Mouse (Mus musculus) ES-Bruce4 (cell line): Measurements from ENCODE around the gene Agap1. TPM values are rescaled to one million over a fixed set of nuclear protein-coding genes. Genes with fewer than 3 reads are reported as not detected.

Source experiments
- H3K27ac ChIP-seq: 2 replicates; pipeline ENCODE4 v1.5.1; 2012; ENCODE audit warnings: low read length, inconsistent platforms; ENCODE audit not compliant: insufficient read depth
- H3K27me3 ChIP-seq: 2 replicates; pipeline ENCODE4 v1.6.1; 2012; ENCODE audit warnings: mild to moderate bottlenecking, low read length, inconsistent platforms; ENCODE audit not compliant: control insufficient read depth, poor library complexity, insufficient read depth, severe bottlenecking
- H3K36me3 ChIP-seq: 2 replicates; pipeline ENCODE4 v1.6.1; 2012; ENCODE audit warnings: inconsistent platforms, mild to moderate bottlenecking, low read length, moderate library complexity; ENCODE audit not compliant: control insufficient read depth, poor library complexity, insufficient read depth, severe bottlenecking
- H3K4me1 ChIP-seq: one replicate; pipeline ENCODE4 v1.8.1; 2011; ENCODE audit warnings: low read length; ENCODE audit not compliant: control insufficient read depth, insufficient read depth
- H3K4me3 ChIP-seq: 2 replicates; pipeline ENCODE4 v1.5.1; 2011; ENCODE audit warnings: low read depth, mild to moderate bottlenecking, low read length
- H3K9ac ChIP-seq: 2 replicates; pipeline ENCODE4 v1.6.1; 2012; ENCODE audit warnings: low read depth, mild to moderate bottlenecking, inconsistent platforms; ENCODE audit not compliant: poor library complexity, severe bottlenecking
- H3K9me3 ChIP-seq: replicated peaks from 2 replicates; pipeline ENCODE4 v1.6.1; 2012; ENCODE audit warnings: mild to moderate bottlenecking, low read length, inconsistent platforms; ENCODE audit not compliant: control insufficient read depth, poor library complexity, insufficient read depth, severe bottlenecking
- CTCF ChIP-seq: IDR thresholded peaks from one replicate; pipeline ENCODE4 v1.8.1; 2011; ENCODE audit warnings: low read depth, low read length
- EP300 ChIP-seq: IDR thresholded peaks from 2 replicates; pipeline ENCODE4 v1.6.1; 2011; ENCODE audit warnings: low read depth, low read length; ENCODE audit not compliant: insufficient read depth
- POLR2A ChIP-seq: IDR thresholded peaks from one replicate; pipeline ENCODE4 v1.8.1; 2011; ENCODE audit warnings: low read length; ENCODE audit not compliant: insufficient read depth
- polyA plus RNA-seq: library from polyadenylated mRNA; stranded (reverse); fragments of >200 nt; gene quantifications from 2 replicates; pipeline ENCODE4 v1.2.4, GENCODE M21; 2011; ENCODE audit warnings: low read depth; ENCODE audit not compliant: missing spikeins, insufficient read depth, insufficient read length

Agap1 gene
- polyA plus RNA-seq, 1 experiment, result 31.0 TPM

DNA sequence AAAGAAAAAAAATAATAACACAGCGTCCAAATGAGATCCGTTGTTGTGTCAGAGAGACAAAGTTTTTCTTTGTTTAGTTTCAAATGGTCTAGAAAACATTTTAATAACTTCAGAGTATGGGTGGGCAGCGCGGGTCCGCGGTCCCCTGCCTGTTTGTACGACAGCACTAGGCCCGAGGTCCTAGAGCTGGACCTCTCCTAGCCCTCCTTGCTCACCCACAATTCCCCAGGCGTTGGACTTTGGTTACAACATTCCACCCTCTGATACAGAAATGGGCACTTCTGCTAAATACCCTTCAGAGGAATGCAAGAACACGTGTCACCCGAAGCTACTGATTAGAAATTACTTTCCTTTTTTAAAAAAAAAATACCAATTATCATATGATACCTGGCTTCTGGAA, 296.7 kb downstream of the Agap1 start:
- H3K36me3 ChIP-seq, result no peaks in the 10 kb centered on the region
- no peaks in the 10 kb centered on the region for H3K27me3 ChIP-seq
- no peak overlapping the region for H3K4me3 ChIP-seq
- no peak overlapping the region for H3K27ac ChIP-seq
- TF ChIP-seq POLR2A (no peak), CTCF (no peak), EP300 (no peak)
- peaks cover 1% of the 10 kb centered on the region for H3K4me1 ChIP-seq
- no peak overlapping the region for H3K9ac ChIP-seq
- H3K9me3 ChIP-seq, result no peaks in the 10 kb centered on the region; the same call in 1 of the 2 replicates

DNA sequence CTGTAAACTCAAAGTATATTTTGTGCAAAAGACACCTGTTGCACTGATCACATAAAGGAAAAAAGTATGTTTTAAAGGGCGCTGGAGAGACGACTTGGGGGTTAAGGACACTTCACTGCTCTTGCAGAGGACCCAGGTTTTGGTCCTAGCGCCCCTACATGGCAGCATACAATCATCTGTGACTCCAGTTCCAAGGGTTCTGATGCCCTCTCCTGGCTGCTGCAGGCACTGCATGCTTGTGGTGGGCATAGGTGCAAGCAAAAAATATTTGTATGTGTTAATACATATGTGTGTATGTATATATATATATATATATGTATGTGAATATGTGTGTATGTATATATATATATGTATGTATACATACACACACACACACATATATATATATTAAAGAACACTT, 298.1 kb downstream of the Agap1 start:
- Histone ChIP-seq H3K36me3 (no peaks in the 10 kb centered on the region), H3K9ac (no peak overlapping the region), H3K4me1 (peaks cover 4% of the 10 kb centered on the region), H3K27me3 (no peaks in the 10 kb centered on the region), H3K9me3 (no peaks in the 10 kb centered on the region; the same call in 1 of the 2 replicates), H3K27ac (no peak overlapping the region), H3K4me3 (no peak overlapping the region)
- TF ChIP-seq EP300, result no peak
- peak; percentile 67 for TF ChIP-seq CTCF
- TF ChIP-seq POLR2A, result no peak

DNA sequence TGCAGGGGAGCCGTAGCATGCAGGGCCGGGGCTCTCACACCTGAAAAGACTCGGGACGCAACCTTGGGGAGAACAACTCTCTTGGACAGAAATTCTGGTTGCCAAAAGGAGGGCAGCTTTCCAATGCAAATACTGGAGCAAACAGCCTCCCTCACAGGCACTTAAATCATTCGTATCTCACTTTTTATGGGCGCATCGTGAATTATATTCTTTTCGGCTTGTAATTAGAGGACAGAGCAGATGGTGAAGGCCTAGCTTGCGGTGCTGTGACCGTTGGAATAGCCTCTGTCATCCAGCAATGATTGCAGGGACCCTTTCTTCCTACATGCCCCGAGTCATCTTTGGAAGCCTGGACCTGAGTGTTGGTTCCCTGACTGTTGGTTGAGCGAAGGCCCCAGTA, 300.8 kb downstream of the Agap1 start:
- no peak for TF ChIP-seq CTCF
- TF ChIP-seq EP300, result no peak
- no peak for TF ChIP-seq POLR2A
- Histone ChIP-seq H3K36me3 (no peaks in the 10 kb centered on the region), H3K27ac (no peak overlapping the region), H3K4me1 (peaks cover 4% of the 10 kb centered on the region), H3K9me3 (no peaks in the 10 kb centered on the region; the same call in 1 of the 2 replicates), H3K9ac (no peak overlapping the region), H3K4me3 (no peak overlapping the region), H3K27me3 (no peaks in the 10 kb centered on the region)

DNA sequence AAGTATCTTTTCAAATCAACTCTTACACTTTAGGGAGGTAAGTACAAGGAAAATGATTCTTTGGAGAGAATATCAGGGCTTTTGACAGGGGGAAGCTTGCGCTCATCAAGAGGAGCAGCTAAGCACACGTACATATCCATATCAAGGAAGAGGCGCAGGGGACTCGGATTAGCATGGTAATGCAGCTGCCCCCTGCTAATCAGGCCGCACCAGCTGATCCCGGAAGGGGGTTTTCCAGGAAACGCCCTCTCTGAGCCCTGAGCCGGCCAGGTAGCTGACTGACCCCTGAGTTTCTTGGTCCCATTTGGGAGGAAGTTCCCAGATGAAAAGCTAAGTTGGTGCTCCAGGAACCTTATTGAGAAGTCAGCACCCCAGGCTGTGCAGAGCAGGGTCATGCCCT, 301.8 kb downstream of the Agap1 start:
- H3K27me3 ChIP-seq, result no peaks in the 10 kb centered on the region
- H3K4me3 ChIP-seq, result no peak overlapping the region
- H3K4me1 ChIP-seq, result peaks cover 4% of the 10 kb centered on the region
- no peak overlapping the region for H3K9ac ChIP-seq
- H3K9me3 ChIP-seq, result no peaks in the 10 kb centered on the region; the same call in 1 of the 2 replicates
- H3K36me3 ChIP-seq, result no peaks in the 10 kb centered on the region
- H3K27ac ChIP-seq, result no peak overlapping the region
- TF ChIP-seq CTCF, result no peak
- peak; percentile 80 for TF ChIP-seq EP300

DNA sequence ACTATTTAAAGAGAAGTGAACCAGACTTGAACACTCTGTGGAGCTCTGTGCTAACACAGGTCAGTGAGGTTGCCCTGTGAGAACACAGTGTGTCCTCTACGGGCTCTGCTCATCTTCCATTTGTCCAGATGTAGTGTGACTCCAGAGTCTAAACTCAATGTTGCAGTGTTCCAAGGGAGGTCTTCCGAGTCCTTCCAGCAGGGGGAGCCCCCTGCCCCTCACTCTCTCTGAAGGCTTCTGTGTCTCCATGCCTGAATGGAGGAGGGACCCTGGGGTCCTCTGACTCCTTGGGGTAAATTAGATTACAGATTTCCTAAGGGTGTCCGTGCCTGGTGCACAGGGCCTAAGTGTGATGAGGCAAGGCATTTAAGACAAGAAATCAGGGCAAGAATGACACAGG, 302.9 kb downstream of the Agap1 start:
- no peaks in the 10 kb centered on the region for H3K27me3 ChIP-seq
- H3K4me3 ChIP-seq, result no peak overlapping the region
- H3K4me1 ChIP-seq, result peaks cover 4% of the 10 kb centered on the region
- no peak overlapping the region for H3K9ac ChIP-seq
- no peaks in the 10 kb centered on the region for H3K36me3 ChIP-seq
- TF ChIP-seq EP300 (no peak), CTCF (peak; percentile 67)
- H3K9me3 ChIP-seq, result no peaks in the 10 kb centered on the region; the same call in 1 of the 2 replicates
- no peak overlapping the region for H3K27ac ChIP-seq

DNA sequence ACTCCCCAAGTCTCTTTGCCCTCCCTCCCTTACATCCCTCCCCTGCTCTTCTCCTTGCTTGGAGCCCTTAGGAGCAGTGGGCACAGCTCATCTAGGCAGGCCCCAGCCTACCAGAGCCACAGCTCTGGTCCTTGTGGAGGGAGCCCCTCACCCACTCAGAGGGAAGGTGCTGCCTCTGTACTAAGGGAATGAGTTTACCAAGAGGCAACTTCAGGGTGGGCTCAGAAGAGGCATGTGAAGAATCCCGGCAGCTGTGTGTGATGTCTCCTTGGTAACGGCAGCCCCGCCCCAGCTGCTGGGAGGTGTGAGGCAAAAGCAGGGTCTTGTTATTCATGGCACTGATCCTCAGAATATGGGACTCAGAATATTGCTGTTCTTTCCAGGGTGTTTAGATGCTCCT, 309.3 kb downstream of the Agap1 start:
- TF ChIP-seq EP300 (no peak), POLR2A (no peak), CTCF (no peak)
- Histone ChIP-seq H3K4me3 (no peak overlapping the region), H3K27me3 (no peaks in the 10 kb centered on the region), H3K36me3 (no peaks in the 10 kb centered on the region), H3K27ac (no peak overlapping the region), H3K4me1 (peaks cover 6% of the 10 kb centered on the region), H3K9me3 (no peaks in the 10 kb centered on the region), H3K9ac (no peak overlapping the region)
